In genomic region chr1:69826806-69827703, GRCm38 (mm10) we compare ENCODE assay signal across 8 mouse cellular contexts. TPM values are rescaled to one million over a fixed set of nuclear protein-coding genes. Genes with fewer than 3 reads are reported as not detected.
A peak's percentile ranks its signal among the peaks of the same experiment; 100 is the strongest.
DNase-seq lines count a peak whose midpoint lies in the region; ATAC-seq lines count a peak whose summit lies in the region.
"Had no signal": no experiment of that assay in that cellular context is flagged by ENCODE, and none has a peak within 500 bp of the region (broad histone marks: within the 10 kb centered on the region; RNA-seq: fewer than 3 reads in every experiment).

Gene Spag16, plus strand, starts transcription at chr1:69826970.

- H3K9me3 ChIP-seq in hindbrain, embryonic 10.5 days = no peaks in the 10 kb centered on the region
- no peaks in the 10 kb centered on the region for H3K9me3 ChIP-seq in midbrain, embryonic 13.5 days

- 7% methylated on average over 38 of the region's 38 CpGs for WGBS in hindbrain, embryonic 10.5 days
- WGBS in midbrain, embryonic 13.5 days = 10% methylated on average over 38 of the region's 38 CpGs

- intact Hi-C loops in left cerebral cortex, postnatal 25 days (cut with DNase I) = no loop called here

- H3K27me3 ChIP-seq in hindbrain, embryonic 10.5 days (ENCODE audit: insufficient read depth, poor library complexity, severe bottlenecking) = no peaks in the 10 kb centered on the region
- no peaks in the 10 kb centered on the region for H3K27me3 ChIP-seq in midbrain, embryonic 13.5 days

- DNase-seq in right cerebral cortex, adult 18-20 months = peak; percentile 7
- DNase-seq in right cerebral cortex, postnatal 25 days = no peak
- DNase-seq in embryo, embryonic 11 days = peak; percentile 91
- peak; percentile 90 for DNase-seq in hindbrain, embryonic 10.5 days (ENCODE audit: low spot score)
- peak; percentile 5 to 7 for DNase-seq in left cerebral cortex, postnatal 25 days (ENCODE audit: low spot score in 2 of 2)
- peak; percentile 32 for DNase-seq in thymus, postnatal 0 days (ENCODE audit: low spot score)

- peak within 1 kb of the TSS; percentile 69 for H3K4me2 ChIP-seq in midbrain, embryonic 13.5 days (replicated peaks)

- H3K4me1 ChIP-seq in hindbrain, embryonic 10.5 days (replicated peaks) = peaks cover 9% of the 10 kb centered on the region; the same call in 1 of the 2 replicates
- H3K4me1 ChIP-seq in midbrain, embryonic 13.5 days (replicated peaks) = peaks cover 8% of the 10 kb centered on the region; the same call in 1 of the 2 replicates

- H3K36me3 ChIP-seq in hindbrain, embryonic 10.5 days = no peaks in the 10 kb centered on the region
- no peaks in the 10 kb centered on the region for H3K36me3 ChIP-seq in midbrain, embryonic 13.5 days

- peak within 1 kb of the TSS; percentile 84 for H3K27ac ChIP-seq in hindbrain, embryonic 10.5 days
- no peak within 1 kb of the TSS for H3K27ac ChIP-seq in midbrain, embryonic 13.5 days

- peak within 1 kb of the TSS; percentile 61 for H3K9ac ChIP-seq in midbrain, embryonic 13.5 days (replicated peaks)

- peak; percentile 98 for ATAC-seq in midbrain, embryonic 13.5 days

- H3K4me3 ChIP-seq in hindbrain, embryonic 10.5 days = peak within 1 kb of the TSS; percentile 55
- H3K4me3 ChIP-seq in midbrain, embryonic 13.5 days (replicated peaks) = peak within 1 kb of the TSS; percentile 54
- H3K4me3 ChIP-seq: erythroblast, embryonic 14.5 days had no signal

RNA-seq across cellular contexts. Expression of gene Spag16, which starts in this region (rescaled TPM):
- 2.8 and 3.1 TPM in 2 replicates for polyA plus RNA-seq in hindbrain, embryonic 10.5 days (2016; fragmentation: Nextera tagmentation; extraction: Ambion mirVana)
- 1 to 10 TPM in 1 of 2 experiments, under 1 TPM in 1; 0.66 to 1.4 TPM for total RNA-seq in left cerebral cortex, postnatal 25 days (2021)
- polyA plus RNA-seq in midbrain, embryonic 13.5 days (2015; fragmentation: Nextera tagmentation; extraction: Ambion mirVana) = 1.7 and 1.9 TPM in 2 replicates
- 0.37 and 0.60 TPM in 2 replicates for polyA plus RNA-seq in thymus, postnatal 0 days (2015; fragmentation: Nextera tagmentation; extraction: Ambion mirVana)
- polyA plus RNA-seq: erythroblast, embryonic 14.5 days had no signal

Comparison
In these comparisons a context has a peak if more than half of its experiments do, and no peak if none do; other contexts are left out.
1. Peak in DNase-seq in thymus, postnatal 0 days; RNA of the gene not detected or under 1 TPM.